Mouse (Mus musculus): ENCODE results near the gene Trpc7. TPM values are rescaled to one million over a fixed set of nuclear protein-coding genes. Genes with fewer than 3 reads are reported as not detected.

Gene Trpc7
- 1 to 10 TPM; 1.6 to 2.5 TPM for total RNA-seq (2021)
- long read RNA-seq, experiment 1, partial matches to known transcripts: 1 of 1 reads
- long read RNA-seq, experiment 1, other reads (novel, unspliced or antisense): 0 of 1 reads
- long read RNA-seq, experiment 2, partial matches to known transcripts: 0 of 1 reads
- long read RNA-seq, experiment 2, other reads (novel, unspliced or antisense): 0 of 1 reads

DNA sequence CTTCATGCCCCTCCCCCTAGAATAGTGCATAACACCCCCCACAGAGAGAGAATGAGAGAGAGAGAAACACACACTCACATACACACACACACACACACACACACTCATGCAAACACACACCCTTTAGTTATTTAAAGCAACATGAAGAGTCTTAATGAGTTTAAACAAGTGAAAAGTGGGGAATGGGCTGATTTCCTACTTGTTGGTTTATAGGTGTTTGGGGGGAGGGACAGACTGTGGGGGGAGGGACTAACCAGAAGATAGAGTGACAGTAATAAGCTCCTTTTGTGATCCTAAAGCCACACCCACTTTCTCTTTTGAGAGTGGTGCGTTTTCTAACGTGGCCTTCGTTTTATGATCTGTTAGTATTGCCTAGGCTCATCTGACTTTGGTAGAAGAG lies at the start of gene Trpc7:
Gene Trpc7 (minus strand): TSS at position 101 of the 400 bp plus-strand sequence.
- H3K4me3 ChIP-seq: peak within 1 kb of the TSS; percentile 43
- no peak for DNase-seq (ENCODE audit: low spot score in 2 of 2)
- H3K27ac ChIP-seq: no peak within 1 kb of the TSS
- no peak for TF ChIP-seq CTCF (conservative IDR thresholded peaks at IDR 0.05)

DNA sequence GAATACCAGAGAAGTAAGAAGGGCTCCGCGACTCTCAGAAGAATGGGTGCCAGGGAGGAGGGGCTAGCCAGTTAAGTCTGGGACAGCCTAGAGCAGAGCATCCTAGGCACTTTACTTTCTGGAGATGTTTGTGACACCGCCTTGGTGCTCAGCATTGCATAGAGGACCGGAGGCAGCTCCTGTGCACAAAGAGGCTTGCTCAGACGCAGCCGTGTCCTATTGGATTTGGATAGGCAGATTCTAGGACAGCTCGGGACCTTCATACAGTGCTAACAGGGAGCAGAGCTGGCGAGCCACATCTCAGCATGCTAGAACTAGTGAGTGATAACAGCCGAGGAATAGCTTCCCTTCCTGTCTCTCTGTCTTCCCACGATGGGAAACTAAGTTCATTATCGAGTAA lies 43.5 kb upstream of the Trpc7 start:
- no peak for DNase-seq (ENCODE audit: low spot score in 2 of 2)
- Histone ChIP-seq H3K27ac (no peak overlapping the region), H3K4me3 (no peak overlapping the region)
- no peak for TF ChIP-seq CTCF (conservative IDR thresholded peaks at IDR 0.05)

DNA sequence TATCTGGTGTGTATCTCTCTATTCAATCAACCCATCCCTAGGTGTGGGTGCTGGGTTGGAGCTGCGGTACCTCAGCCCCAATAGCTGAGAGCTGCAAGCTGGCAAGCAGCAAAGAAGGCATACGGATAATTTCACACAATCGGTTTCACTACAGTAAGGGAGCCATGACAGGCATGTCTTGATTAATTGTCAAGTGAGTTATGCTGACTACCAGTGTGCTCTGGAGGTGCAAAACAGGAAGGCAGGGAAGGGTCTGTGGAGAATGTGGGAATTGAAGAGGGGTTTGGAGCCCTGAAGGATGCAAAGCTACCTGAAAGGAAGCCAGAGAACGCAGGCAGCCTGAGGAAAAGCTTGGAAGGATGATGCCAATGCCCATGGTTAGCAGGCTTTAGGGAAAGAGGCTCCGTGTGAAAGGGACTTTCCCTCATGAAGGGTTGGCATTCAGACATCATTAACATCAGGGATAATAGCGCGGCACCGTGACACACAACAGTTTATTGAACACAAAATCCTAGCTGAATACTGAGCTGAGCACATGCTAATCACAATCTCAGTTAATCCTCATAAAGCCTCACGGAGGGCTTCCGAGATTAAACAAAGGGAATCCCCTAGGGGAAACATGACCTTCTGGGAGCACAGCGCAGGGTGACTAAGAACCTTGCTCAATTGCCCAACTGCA lies 38.2 kb upstream of the Trpc7 start:
- no peak for DNase-seq (ENCODE audit: low spot score in 2 of 2)
- TF ChIP-seq CTCF (conservative IDR thresholded peaks at IDR 0.05): no peak
- H3K4me3 ChIP-seq: no peak overlapping the region
- no peak overlapping the region for H3K27ac ChIP-seq

DNA sequence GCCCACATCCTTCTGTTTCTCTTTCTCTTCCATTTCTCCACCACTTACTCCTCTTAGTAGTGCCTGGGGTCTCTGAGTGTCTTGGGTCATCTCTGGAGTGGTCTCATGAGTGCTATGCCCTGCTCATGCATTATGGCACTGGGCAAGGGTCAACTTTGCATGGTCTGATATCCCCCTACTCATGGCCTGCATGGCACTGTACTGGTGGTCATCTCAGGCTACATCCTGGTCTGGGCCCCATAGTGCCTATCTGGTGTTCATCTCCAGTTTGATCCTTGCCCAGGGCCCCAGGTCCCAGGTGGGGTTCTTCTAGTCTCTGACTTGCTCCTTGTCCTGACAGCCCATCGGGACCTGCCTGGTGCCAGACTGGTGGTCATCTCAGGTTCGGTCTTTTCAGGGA lies 34.6 kb upstream of the Trpc7 start:
- DNase-seq (ENCODE audit: low spot score in 2 of 2): no peak
- H3K4me3 ChIP-seq: no peak overlapping the region
- TF ChIP-seq CTCF (conservative IDR thresholded peaks at IDR 0.05): no peak
- H3K27ac ChIP-seq: no peak overlapping the region

DNA sequence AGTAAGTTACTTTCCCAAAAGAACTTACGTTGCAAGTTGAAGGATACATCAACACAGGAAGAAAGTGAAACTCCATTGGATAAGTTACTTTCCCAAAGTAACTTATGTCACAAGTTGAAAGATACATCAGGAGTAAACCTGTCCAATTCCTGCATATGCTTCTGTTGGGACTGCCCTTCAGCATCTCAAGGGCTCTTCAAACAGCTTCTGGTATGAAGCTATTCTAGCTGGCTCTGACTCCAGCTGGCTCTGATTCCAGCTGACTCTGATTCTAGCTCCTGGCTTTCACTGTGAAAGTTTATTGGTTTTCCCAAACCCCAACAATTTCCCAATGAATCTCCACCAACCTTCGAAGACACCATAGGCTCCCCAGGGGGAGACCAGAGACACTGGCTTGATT lies 27.2 kb upstream of the Trpc7 start:
- DNase-seq (ENCODE audit: low spot score in 2 of 2): no peak
- Histone ChIP-seq H3K27ac (no peak overlapping the region), H3K4me3 (no peak overlapping the region)
- TF ChIP-seq CTCF (conservative IDR thresholded peaks at IDR 0.05): no peak

DNA sequence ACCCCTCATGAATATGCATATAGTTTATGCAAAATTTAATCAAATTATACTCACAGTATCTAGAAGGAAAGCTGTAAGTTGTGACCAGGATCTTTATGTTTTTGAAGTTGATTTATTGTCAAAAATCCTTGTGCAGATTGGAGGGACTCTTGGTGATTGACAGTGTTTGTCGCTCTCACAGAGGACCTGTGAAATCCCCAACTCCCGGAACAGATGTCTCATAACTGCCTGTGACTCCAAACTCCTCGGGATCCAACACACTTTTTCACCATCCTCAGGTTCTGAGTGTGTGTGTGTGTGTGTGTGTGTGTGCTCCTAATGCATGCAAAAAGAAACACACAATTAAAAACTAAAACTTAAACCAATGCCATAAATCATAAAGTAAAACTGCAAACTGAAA lies 25.5 kb upstream of the Trpc7 start:
- no peak for TF ChIP-seq CTCF (conservative IDR thresholded peaks at IDR 0.05)
- no peak for DNase-seq (ENCODE audit: low spot score in 2 of 2)
- H3K4me3 ChIP-seq: no peak overlapping the region
- H3K27ac ChIP-seq: no peak overlapping the region

DNA sequence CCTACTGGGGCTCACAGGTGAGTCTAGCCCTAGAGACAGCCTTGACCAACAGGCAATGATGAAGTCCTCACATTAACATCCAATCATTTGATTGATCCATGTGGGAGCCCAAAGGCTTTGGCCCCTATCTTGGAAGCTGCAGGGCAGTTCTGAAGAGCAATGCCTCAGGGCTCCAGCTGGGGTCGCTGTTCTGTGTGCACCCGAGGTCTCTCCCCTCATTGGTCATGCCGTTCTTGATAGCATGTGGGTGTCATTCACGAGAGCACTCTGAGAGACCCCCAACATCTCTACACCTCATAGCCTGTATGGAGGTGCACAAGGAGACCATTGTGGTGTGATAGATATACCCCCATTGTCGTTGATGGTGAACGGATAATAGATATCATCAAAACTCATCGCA lies 18.9 kb upstream of the Trpc7 start:
- no peak overlapping the region for H3K27ac ChIP-seq
- no peak for TF ChIP-seq CTCF (conservative IDR thresholded peaks at IDR 0.05)
- no peak overlapping the region for H3K4me3 ChIP-seq
- DNase-seq (ENCODE audit: low spot score in 2 of 2): no peak

DNA sequence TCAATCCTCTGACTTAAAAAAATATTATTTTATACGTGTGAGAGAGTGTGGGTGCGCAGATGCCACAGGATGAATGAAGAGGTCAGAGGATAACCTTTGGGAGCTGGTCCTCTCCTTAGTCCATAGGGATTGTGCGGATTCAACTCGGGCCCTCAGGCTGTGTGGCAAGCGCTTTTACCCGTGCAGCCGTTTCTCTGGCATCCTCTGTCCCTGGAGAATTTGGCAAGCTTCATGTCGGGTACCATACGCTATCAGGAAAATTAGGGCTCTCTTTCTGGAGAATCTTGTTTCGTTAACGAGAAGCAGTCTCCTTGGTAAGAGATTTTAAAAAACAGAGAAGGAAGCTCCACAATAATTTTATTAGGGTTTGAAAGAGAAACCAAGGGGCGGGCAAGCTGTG lies 15.3 kb upstream of the Trpc7 start:
- no peak for TF ChIP-seq CTCF (conservative IDR thresholded peaks at IDR 0.05)
- no peak for DNase-seq (ENCODE audit: low spot score in 2 of 2)
- no peak overlapping the region for H3K4me3 ChIP-seq
- no peak overlapping the region for H3K27ac ChIP-seq

DNA sequence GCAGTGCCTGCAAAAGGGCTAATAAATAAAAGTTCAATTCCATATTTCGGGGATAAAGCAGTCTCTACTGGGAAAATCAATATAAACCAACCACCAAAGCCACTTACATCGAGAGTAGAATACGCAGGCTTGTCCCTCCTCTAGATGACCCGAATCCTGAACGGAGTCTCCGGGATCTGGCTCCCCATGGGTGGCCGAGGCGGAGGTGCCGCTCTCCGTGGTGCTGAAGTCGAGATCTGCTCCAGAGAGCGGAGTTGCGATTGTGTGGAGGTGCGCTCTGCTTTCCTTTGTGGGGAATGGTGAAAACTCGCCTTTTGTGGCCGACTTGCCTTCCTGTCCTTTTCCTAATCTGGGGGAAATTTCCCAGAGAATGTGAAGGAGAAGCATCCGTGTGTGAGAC lies 407 bp downstream of the Trpc7 start:
- no peak for DNase-seq (ENCODE audit: low spot score in 2 of 2)
- H3K27ac ChIP-seq: no peak overlapping the region
- peak overlapping the region; percentile 43 for H3K4me3 ChIP-seq
- no peak for TF ChIP-seq CTCF (conservative IDR thresholded peaks at IDR 0.05)

DNA sequence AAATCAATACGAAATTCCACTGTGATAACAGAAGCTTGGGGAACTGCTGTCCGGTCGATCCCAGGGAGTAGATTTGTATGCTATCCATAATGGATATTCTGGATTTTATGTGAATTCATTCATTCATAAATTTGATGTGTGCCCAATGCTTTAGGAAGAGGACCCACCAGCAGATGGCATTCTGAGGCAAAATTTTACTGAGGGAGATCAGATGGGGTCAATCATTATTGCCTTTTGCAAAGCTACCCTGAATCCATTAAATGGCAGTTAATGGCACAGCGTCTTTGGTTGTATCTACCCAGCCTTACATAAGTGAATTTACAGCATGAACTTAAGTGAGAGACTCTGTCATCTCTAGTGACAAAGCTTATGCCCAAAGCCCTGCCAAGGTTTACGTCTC lies 1.2 kb downstream of the Trpc7 start:
- peak; percentile 75 for TF ChIP-seq CTCF (conservative IDR thresholded peaks at IDR 0.05)
- peak in 1 of 2 experiments; percentile 9 for DNase-seq (ENCODE audit: low spot score in 2 of 2)
- no peak overlapping the region; the same call in 1 of the 2 replicates for H3K4me3 ChIP-seq

DNA sequence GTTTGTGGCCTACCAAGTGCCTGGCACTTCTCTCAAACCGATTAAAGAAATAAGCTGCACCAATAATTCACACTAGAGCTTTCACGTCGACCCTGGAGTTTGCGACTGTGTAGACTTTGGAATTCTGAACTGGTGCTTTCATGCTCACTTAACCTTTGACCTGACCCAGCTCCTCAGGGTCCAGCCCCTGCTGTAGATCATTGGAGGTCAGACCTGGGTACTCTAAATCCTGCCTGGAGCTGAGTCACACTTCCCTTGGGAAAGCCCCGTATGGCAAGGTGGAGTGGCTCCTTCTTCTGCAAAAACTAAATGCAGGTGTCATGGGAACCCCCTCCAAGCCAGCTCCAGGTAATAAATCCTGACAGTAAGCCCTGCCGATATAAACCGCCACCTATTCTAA lies 5.9 kb downstream of the Trpc7 start:
- DNase-seq (ENCODE audit: low spot score in 2 of 2): no peak
- Histone ChIP-seq H3K4me3 (no peak overlapping the region), H3K27ac (no peak overlapping the region)
- no peak for TF ChIP-seq CTCF (conservative IDR thresholded peaks at IDR 0.05)

More for the DNA sequence above, 1.2 kb downstream of the Trpc7 start:
- no peak overlapping the region for H3K27ac ChIP-seq

DNA sequence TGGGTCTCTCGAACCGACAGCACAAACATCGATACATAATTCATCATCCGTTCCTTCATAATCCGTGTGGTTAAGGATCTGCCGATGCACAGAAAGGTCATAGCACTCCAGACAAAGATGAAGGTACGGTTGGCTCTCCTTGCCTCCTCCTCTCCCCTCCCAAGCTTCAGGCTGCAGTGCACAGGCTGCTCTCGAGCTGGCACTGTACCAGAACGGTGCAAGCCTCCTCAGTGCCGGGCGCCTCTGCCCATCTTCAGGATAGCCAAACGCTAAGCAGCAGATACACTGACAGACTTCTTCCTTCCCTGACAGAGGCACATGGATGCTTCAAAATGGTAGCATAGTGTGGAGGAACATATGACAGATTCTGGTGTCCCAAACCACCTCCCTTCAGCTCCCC lies 12.9 kb downstream of the Trpc7 start:
- Histone ChIP-seq H3K27ac (no peak overlapping the region), H3K4me3 (no peak overlapping the region)
- DNase-seq (ENCODE audit: low spot score in 2 of 2): no peak
- no peak for TF ChIP-seq CTCF (conservative IDR thresholded peaks at IDR 0.05)

DNA sequence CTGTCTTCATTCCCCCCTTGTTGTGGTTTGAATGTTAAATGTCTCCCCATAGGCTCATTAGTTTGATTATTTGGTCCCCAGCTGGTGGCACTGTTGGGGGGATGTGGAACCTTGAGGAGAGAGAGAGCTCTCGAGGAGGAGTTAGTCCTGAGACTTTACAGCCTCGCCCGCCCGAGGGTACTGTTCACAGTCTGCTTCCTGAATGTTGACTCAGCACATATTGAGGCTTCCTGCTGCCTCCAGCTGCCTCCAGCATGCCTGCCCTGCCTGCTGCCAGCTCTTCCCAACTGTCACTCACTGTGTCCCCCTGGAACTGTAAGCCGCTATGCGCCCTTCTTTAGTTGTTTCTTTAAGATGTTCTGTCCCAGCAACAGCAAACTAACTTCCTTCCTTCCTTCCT lies 31.2 kb downstream of the Trpc7 start:
- Histone ChIP-seq H3K27ac (no peak overlapping the region), H3K4me3 (no peak overlapping the region)
- no peak for DNase-seq (ENCODE audit: low spot score in 2 of 2)
- TF ChIP-seq CTCF (conservative IDR thresholded peaks at IDR 0.05): no peak

DNA sequence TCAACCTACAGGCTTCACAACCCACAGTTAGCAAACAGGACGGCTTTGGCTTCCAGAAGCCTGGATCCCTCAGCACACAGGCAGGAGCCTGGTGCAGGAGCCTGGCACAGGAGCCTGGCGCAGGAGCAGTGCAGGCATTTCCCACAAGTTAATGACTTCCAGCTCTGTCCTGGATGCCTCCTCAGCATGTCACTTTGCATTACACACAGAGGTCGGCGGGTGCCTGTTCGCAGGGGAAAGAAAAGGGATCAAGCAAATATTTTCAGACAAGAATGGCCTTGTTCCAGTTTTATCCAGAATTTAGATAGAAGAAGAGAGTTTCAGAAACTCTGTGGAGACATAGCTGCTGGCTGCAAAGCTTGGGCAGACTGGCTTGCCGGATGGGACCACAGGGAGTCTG lies 33.8 kb downstream of the Trpc7 start:
- DNase-seq (ENCODE audit: low spot score in 2 of 2): no peak
- no peak for TF ChIP-seq CTCF (conservative IDR thresholded peaks at IDR 0.05)
- Histone ChIP-seq H3K27ac (no peak overlapping the region), H3K4me3 (no peak overlapping the region)

All from layer of hippocampus, adult 2 months (tissue).